Mouse (Mus musculus): ENCODE measurements at regions not wholly inside any gene's neighbourhood (a gene's known extent, or its start where the extent isn't known, plus 50 kb on each side); places are given as distances from the start of the nearest gene placed in this dataset.
"Not testable (repeated sequence)": the region's sequence is repeated elsewhere in the genome, so short reads cannot be mapped to it uniquely, and the experiment has no call there.

GRCm38 (mm10) chr13:88704526-88704925 is 116.7 kb upstream of the Edil3 start:
- ATAC-seq = no peak
- no peak for TF ChIP-seq EP300 (IDR thresholded peaks at IDR 0.05; ENCODE audit: low read depth)
- no peak for TF ChIP-seq CTCF (IDR thresholded peaks at IDR 0.05; ENCODE audit: low read depth)

GRCm38 (mm10) chr13:88729626-88730025 is 91.6 kb upstream of the Edil3 start:
- not testable (repeated sequence) for ATAC-seq; H3K36me3 ChIP-seq (replicated peaks; ENCODE audit: insufficient read depth, low read length); H3K4me1 ChIP-seq (ENCODE audit: insufficient read depth); DNase-seq; H3K4me2 ChIP-seq (ENCODE audit: low read depth, low read length); H3K27me3 ChIP-seq (ENCODE audit: insufficient read depth, low read length); H3K9ac ChIP-seq (replicated peaks); H3K27ac ChIP-seq (ENCODE audit: low read depth); H3K9me3 ChIP-seq (ENCODE audit: low read length); H3K4me3 ChIP-seq (ENCODE audit: low read depth, low read length)
- 83% methylated on average over 2 of the region's 2 CpGs for WGBS (ENCODE audit: insufficient replicate concordance)

More at GRCm38 (mm10) chr13:88704526-88704925, 116.7 kb upstream of the Edil3 start:
- Histone ChIP-seq H3K9ac (replicated peaks) (no peak overlapping the region), H3K4me2 (ENCODE audit: low read depth, low read length) (no peak overlapping the region), H3K4me3 (ENCODE audit: low read depth, low read length) (no peak overlapping the region), H3K9me3 (ENCODE audit: low read length) (no peaks in the 10 kb centered on the region), H3K4me1 (ENCODE audit: insufficient read depth) (no peaks in the 10 kb centered on the region), H3K27me3 (ENCODE audit: insufficient read depth, low read length) (no peaks in the 10 kb centered on the region), H3K36me3 (replicated peaks; ENCODE audit: insufficient read depth, low read length) (no peaks in the 10 kb centered on the region), H3K27ac (ENCODE audit: low read depth) (no peak overlapping the region)
- WGBS (ENCODE audit: insufficient replicate concordance) = 88% methylated on average over 1 of the region's 1 CpGs
- DNase-seq = no peak

DNA sequence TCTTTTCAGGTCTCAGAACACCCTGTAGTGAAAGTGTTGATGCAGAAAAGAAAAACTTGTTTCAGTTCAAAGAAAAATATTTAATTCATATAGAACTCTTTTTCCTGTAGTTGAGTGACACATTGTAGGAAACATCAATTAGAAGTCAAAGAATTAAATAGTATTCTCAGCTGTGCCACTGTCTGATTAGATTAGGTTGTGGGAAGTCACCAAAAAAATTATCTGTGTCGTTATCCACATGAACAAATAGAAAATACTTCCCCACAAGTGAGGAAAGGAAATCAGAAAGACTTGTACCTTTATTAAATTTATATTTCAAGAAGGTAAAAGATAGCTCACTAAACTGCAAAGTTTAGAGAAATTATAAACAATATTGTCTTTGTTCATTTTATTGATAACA is 71.4 kb upstream of the Edil3 start:
- Histone ChIP-seq H3K9me3 (ENCODE audit: low read length) (no peaks in the 10 kb centered on the region), H3K36me3 (replicated peaks; ENCODE audit: insufficient read depth, low read length) (no peaks in the 10 kb centered on the region), H3K9ac (replicated peaks) (no peak overlapping the region), H3K4me3 (ENCODE audit: low read depth, low read length) (no peak overlapping the region), H3K27me3 (ENCODE audit: insufficient read depth, low read length) (no peaks in the 10 kb centered on the region), H3K4me1 (ENCODE audit: insufficient read depth) (no peaks in the 10 kb centered on the region), H3K4me2 (ENCODE audit: low read depth, low read length) (no peak overlapping the region), H3K27ac (ENCODE audit: low read depth) (no peak overlapping the region)
- DNase-seq = no peak
- ATAC-seq = no peak
- no peak for TF ChIP-seq EP300 (IDR thresholded peaks at IDR 0.05; ENCODE audit: low read depth)
- WGBS (ENCODE audit: insufficient replicate concordance) = 43% methylated on average over 1 of the region's 1 CpGs
